Mouse (Mus musculus): ENCODE results near the gene Ctns. TPM values are rescaled to one million over a fixed set of nuclear protein-coding genes. Genes with fewer than 3 reads are reported as not detected.

Ctns gene
- polyA plus RNA-seq, 1 experiment = not detected

- Histone ChIP-seq H3K27ac (ENCODE audit: insufficient read depth, low read depth, low read length) (peak overlapping the region; percentile 56), H3K4me3 (ENCODE audit: insufficient read depth, low read depth, low read length) (peak overlapping the region; percentile 78), H3K4me1 (ENCODE audit: control insufficient read depth, insufficient read depth, low read length) (peaks cover 8% of the 10 kb centered on the region)
- WGBS = 2% methylated on average over 28 of the region's 28 CpGs
- TF ChIP-seq POLR2A (IDR thresholded peaks at IDR 0.05; ENCODE audit: insufficient read depth, low read depth, low read length) (0 out of 2 replicates have a peak, but pooled peaks have one; percentile 9), CTCF (IDR thresholded peaks at IDR 0.05; ENCODE audit: insufficient read depth, low read depth, low read length) (no peak)
Observed at GRCm38 (mm10) chr11:73177509-73177875, 21.4 kb downstream of the Ctns start.

- Histone ChIP-seq H3K27ac (ENCODE audit: insufficient read depth, low read depth, low read length) (peak within 1 kb of the TSS; percentile 56), H3K4me1 (ENCODE audit: control insufficient read depth, insufficient read depth, low read length) (peaks cover 8% of the 10 kb centered on the region), H3K4me3 (ENCODE audit: insufficient read depth, low read depth, low read length) (peak within 1 kb of the TSS; percentile 78)
- TF ChIP-seq CTCF (IDR thresholded peaks at IDR 0.05; ENCODE audit: insufficient read depth, low read depth, low read length) (no peak), POLR2A (IDR thresholded peaks at IDR 0.05; ENCODE audit: insufficient read depth, low read depth, low read length) (peak; percentile 72)
- WGBS = under 1% methylated on average over 81 of the region's 81 CpGs
Observed at GRCm38 (mm10) chr11:73176608-73177508, 22.0 kb downstream of the Ctns start, which contains the start of the genes Emc6 and Tax1bp3. Emc6 (minus strand) TSS chr11:73177037. Tax1bp3 (plus strand) TSS chr11:73177083.

GRCm38 (mm10) chr11:73176186-73176585 lies 22.7 kb downstream of the Ctns start:
- Histone ChIP-seq H3K27ac (ENCODE audit: insufficient read depth, low read depth, low read length) (no peak overlapping the region), H3K4me3 (ENCODE audit: insufficient read depth, low read depth, low read length) (peak overlapping the region; percentile 78), H3K4me1 (ENCODE audit: control insufficient read depth, insufficient read depth, low read length) (peaks cover 11% of the 10 kb centered on the region)
- TF ChIP-seq CTCF (IDR thresholded peaks at IDR 0.05; ENCODE audit: insufficient read depth, low read depth, low read length) = no peak
- no peak for TF ChIP-seq POLR2A (IDR thresholded peaks at IDR 0.05; ENCODE audit: insufficient read depth, low read depth, low read length)
- WGBS = 1% methylated on average over 15 of the region's 15 CpGs

GRCm38 (mm10) chr11:73175612-73176011 lies 23.2 kb downstream of the Ctns start:
- no peak overlapping the region for H3K4me3 ChIP-seq (ENCODE audit: insufficient read depth, low read depth, low read length)
- WGBS = 48% methylated on average over 8 of the region's 8 CpGs
- peaks cover 11% of the 10 kb centered on the region for H3K4me1 ChIP-seq (ENCODE audit: control insufficient read depth, insufficient read depth, low read length)
- TF ChIP-seq CTCF (IDR thresholded peaks at IDR 0.05; ENCODE audit: insufficient read depth, low read depth, low read length) (no peak), POLR2A (IDR thresholded peaks at IDR 0.05; ENCODE audit: insufficient read depth, low read depth, low read length) (no peak)
- H3K27ac ChIP-seq (ENCODE audit: insufficient read depth, low read depth, low read length) = no peak overlapping the region

- H3K4me3 ChIP-seq (ENCODE audit: insufficient read depth, low read depth, low read length) = no peak overlapping the region
- peaks cover 5% of the 10 kb centered on the region; the same call in 1 of the 2 replicates for H3K4me1 ChIP-seq (ENCODE audit: control insufficient read depth, insufficient read depth, low read length)
- H3K27ac ChIP-seq (ENCODE audit: insufficient read depth, low read depth, low read length) = no peak overlapping the region
- TF ChIP-seq POLR2A (IDR thresholded peaks at IDR 0.05; ENCODE audit: insufficient read depth, low read depth, low read length) (no peak), CTCF (IDR thresholded peaks at IDR 0.05; ENCODE audit: insufficient read depth, low read depth, low read length) (no peak)
- WGBS = 50% methylated on average over 5 of the region's 5 CpGs
Observed at GRCm38 (mm10) chr11:73172186-73172585, 26.7 kb downstream of the Ctns start.

GRCm38 (mm10) chr11:73169231-73169630 lies 29.6 kb downstream of the Ctns start:
- TF ChIP-seq POLR2A (IDR thresholded peaks at IDR 0.05; ENCODE audit: insufficient read depth, low read depth, low read length) (no peak), CTCF (IDR thresholded peaks at IDR 0.05; ENCODE audit: insufficient read depth, low read depth, low read length) (no peak)
- Histone ChIP-seq H3K4me1 (ENCODE audit: control insufficient read depth, insufficient read depth, low read length) (peaks cover 7% of the 10 kb centered on the region; the same call in 1 of the 2 replicates), H3K4me3 (ENCODE audit: insufficient read depth, low read depth, low read length) (no peak overlapping the region), H3K27ac (ENCODE audit: insufficient read depth, low read depth, low read length) (no peak overlapping the region)
- whole genome bisulfite sequencing = 57% methylated on average over 4 of the region's 4 CpGs

- Histone ChIP-seq H3K27ac (ENCODE audit: insufficient read depth, low read depth, low read length) (no peak overlapping the region), H3K4me1 (ENCODE audit: control insufficient read depth, insufficient read depth, low read length) (peaks cover 7% of the 10 kb centered on the region; the same call in 1 of the 2 replicates), H3K4me3 (ENCODE audit: insufficient read depth, low read depth, low read length) (no peak overlapping the region)
- TF ChIP-seq POLR2A (IDR thresholded peaks at IDR 0.05; ENCODE audit: insufficient read depth, low read depth, low read length) = no peak
- TF ChIP-seq CTCF (IDR thresholded peaks at IDR 0.05; ENCODE audit: insufficient read depth, low read depth, low read length) = no peak
- 71% methylated on average over 6 of the region's 6 CpGs for WGBS
Observed at GRCm38 (mm10) chr11:73168576-73168975, 30.3 kb downstream of the Ctns start.

- TF ChIP-seq CTCF (IDR thresholded peaks at IDR 0.05; ENCODE audit: insufficient read depth, low read depth, low read length) (no peak), POLR2A (IDR thresholded peaks at IDR 0.05; ENCODE audit: insufficient read depth, low read depth, low read length) (no peak)
- Histone ChIP-seq H3K27ac (ENCODE audit: insufficient read depth, low read depth, low read length) (no peak overlapping the region), H3K4me3 (ENCODE audit: insufficient read depth, low read depth, low read length) (no peak overlapping the region), H3K4me1 (ENCODE audit: control insufficient read depth, insufficient read depth, low read length) (peaks cover 7% of the 10 kb centered on the region; the same call in 1 of the 2 replicates)
- 77% methylated on average over 8 of the region's 8 CpGs for WGBS
Observed at GRCm38 (mm10) chr11:73168071-73168470, 30.8 kb downstream of the Ctns start.

GRCm38 (mm10) chr11:73162284-73162683 lies 36.6 kb downstream of the Ctns start:
- peaks cover 16% of the 10 kb centered on the region for H3K4me1 ChIP-seq (ENCODE audit: control insufficient read depth, insufficient read depth, low read length)
- TF ChIP-seq CTCF (IDR thresholded peaks at IDR 0.05; ENCODE audit: insufficient read depth, low read depth, low read length) (no peak), POLR2A (IDR thresholded peaks at IDR 0.05; ENCODE audit: insufficient read depth, low read depth, low read length) (no peak)
- 80% methylated on average over 5 of the region's 5 CpGs for WGBS
- H3K4me3 ChIP-seq (ENCODE audit: insufficient read depth, low read depth, low read length) = no peak overlapping the region
- no peak overlapping the region for H3K27ac ChIP-seq (ENCODE audit: insufficient read depth, low read depth, low read length)

Data from olfactory bulb, adult 2 months (tissue).